Mouse (Mus musculus): Measurements from ENCODE around the gene Cenpn. TPM values are rescaled to one million over a fixed set of nuclear protein-coding genes. Genes with fewer than 3 reads are reported as not detected.

The Cenpn gene
- total RNA-seq (2023) = 1 to 10 TPM; 4.5 TPM

GRCm38 (mm10) chr8:116921337-116922059 is at the start of gene Cenpn, which contains the start of gene Cmc2:
Gene Cenpn (plus strand): TSS chr8:116921730.
Gene Cmc2 (minus strand): TSS chr8:116921455.

GRCm38 (mm10) chr8:116943161-116943554 is 21.6 kb downstream of the Cenpn start, which contains the start of gene Atmin:
Gene Atmin (plus strand): TSS chr8:116943393.

GRCm38 (mm10) chr8:116978631-116979256 is 57.2 kb downstream of the Cenpn start, which contains the start of gene 1700030J22Rik:
Gene 1700030J22Rik (minus strand): TSS chr8:116978959.

Other genes with a start within 250 kb of the Cenpn start
- 10 to 100 TPM; 10.6 to 12.9 TPM for gene Cdyl2, start 188.7 kb upstream of the Cenpn start, total RNA-seq (2023)
- gene Cmc2, start 275 bp upstream of the Cenpn start, total RNA-seq (2023) = 1 to 10 TPM; 6.8 to 6.9 TPM
- gene Atmin, start 21.7 kb downstream of the Cenpn start, total RNA-seq (2023) = 10 to 100 TPM; 18.9 to 19.6 TPM
- gene 1700030J22Rik, start 57.2 kb downstream of the Cenpn start, total RNA-seq (2023) = under 1 TPM in 1 of 2 experiments, not detected in 1; 0.32 TPM
- gene Gcsh, start 71.8 kb downstream of the Cenpn start, total RNA-seq (2023) = 1 to 10 TPM; 6.4 to 7.9 TPM
- gene Pkd1l2, start 160.7 kb downstream of the Cenpn start, total RNA-seq (2023) = not detected
- not detected for gene Bco1, start 174.1 kb downstream of the Cenpn start, total RNA-seq (2023)
- 10 to 100 TPM; 10.1 to 11.3 TPM for gene Gan, start 236.4 kb downstream of the Cenpn start, total RNA-seq (2023)